Mouse (Mus musculus) liver, embryonic 14.5 days (tissue): ENCODE measurements around the gene Itga1. TPM values are rescaled to one million over a fixed set of nuclear protein-coding genes. Genes with fewer than 3 reads are reported as not detected.

Experiments used
- ATAC-seq: fragments of 200-750 bp; cut with Nextera tagmentation; 2 replicates; pipeline ENCODE4 v1.8.0; 2017; ENCODE audit warnings: moderate number of reproducible peaks, mild to moderate bottlenecking, moderate library complexity; ENCODE audit not compliant: insufficient read depth
- DNase-seq, 3 experiments: peaks; one replicate each; pipeline ENCODE4 v3.0.0-alpha.2; 2012 to 2013; ENCODE audit warnings: low read depth in 3 of 3, low spot score in 3 of 3
- H3K27ac ChIP-seq: fragments of 300-500 bp; sonication (generic); 2 replicates; pipeline ENCODE4 v1.5.1; 2014; ENCODE audit warnings: moderate library complexity, mild to moderate bottlenecking, control low read depth, inconsistent platforms
- H3K27me3 ChIP-seq: fragments of 300-500 bp; sonication (generic); 2 replicates; pipeline ENCODE4 v1.6.1; 2014; ENCODE audit warnings: mild to moderate bottlenecking, low read length, moderate library complexity; ENCODE audit not compliant: control insufficient read depth, insufficient read depth
- H3K36me3 ChIP-seq: fragments of 300-500 bp; sonication (generic); replicated peaks from 2 replicates; pipeline ENCODE4 v1.6.1; 2014; ENCODE audit warnings: low read depth; ENCODE audit not compliant: control insufficient read depth, insufficient read depth
- H3K4me1 ChIP-seq, 2 experiments: fragments of 200-500 bp in 1 of 2; fragments of 300-500 bp in 1 of 2; sonication (generic) in 1 of 2; replicated peaks; 2 replicates each; pipeline ENCODE4 v1.6.1; 2012 to 2014; ENCODE audit warnings: antibody characterized with exemption in 1 of 2, inconsistent platforms in 1 of 2, low read length in 1 of 2; ENCODE audit not compliant: control insufficient read depth in 2 of 2, insufficient read depth in 2 of 2
- H3K4me2 ChIP-seq: fragments of 300-500 bp; sonication (generic); 2 replicates; pipeline ENCODE4 v1.6.1; 2014; ENCODE audit warnings: low read depth, mild to moderate bottlenecking, control low read depth, moderate library complexity
- H3K4me3 ChIP-seq, 2 experiments: fragments of 200-500 bp in 1 of 2; fragments of 300-500 bp in 1 of 2; sonication (generic) in 1 of 2; 2 replicates each; pipeline ENCODE4 v1.5.1; 2012 to 2014; ENCODE audit warnings: low read depth in 2 of 2, low read length in 2 of 2, mild to moderate bottlenecking in 2 of 2, control low read depth in 1 of 2, inconsistent platforms in 1 of 2, moderate library complexity in 1 of 2; ENCODE audit not compliant: insufficient read depth in 1 of 2
- H3K9ac ChIP-seq: fragments of 300-500 bp; sonication (generic); replicated peaks from 2 replicates; pipeline ENCODE4 v1.6.1; 2014; ENCODE audit warnings: mild to moderate bottlenecking, control low read depth, moderate library complexity
- H3K9me3 ChIP-seq: fragments of 300-500 bp; sonication (generic); 2 replicates; pipeline ENCODE4 v1.6.1; 2016; ENCODE audit warnings: low read length, mixed read lengths; ENCODE audit not compliant: control insufficient read depth
- CTCF ChIP-seq: IDR thresholded peaks from 2 replicates; pipeline ENCODE4 v1.5.1; 2016; ENCODE audit warnings: antibody characterized with exemption, low read depth, control low read depth
- EP300 ChIP-seq: IDR thresholded peaks from 2 replicates; pipeline ENCODE4 v1.6.1; 2016; ENCODE audit warnings: antibody characterized with exemption, low read depth
- WGBS: fragments of 180-500 bp; shearing (Covaris S2); extraction: QIAGEN DNeasy Blood & Tissue Kit; methylation state at CpG from one replicate; pipeline ENCODE4 v1.1.7; 2014; ENCODE audit not compliant: insufficient replicate concordance; 5-methylcytosine and 5-hydroxymethylcytosine counted together
- polyA plus RNA-seq, 2 experiments: library from polyadenylated mRNA; depleted of rRNA in 1 of 2; stranded (reverse) in 1 of 2; unstranded in 1 of 2; fragments of >200 nt; fragmentation: Nextera tagmentation in 1 of 2; extraction: Ambion mirVana in 1 of 2; gene quantifications; 2 replicates each; pipeline versions ENCODE4 v1.2.1 to v1.2.3; 2012 to 2014

Gene Itga1
- polyA plus RNA-seq, 2 experiments: 0.94 to 2.8 TPM

DNA sequence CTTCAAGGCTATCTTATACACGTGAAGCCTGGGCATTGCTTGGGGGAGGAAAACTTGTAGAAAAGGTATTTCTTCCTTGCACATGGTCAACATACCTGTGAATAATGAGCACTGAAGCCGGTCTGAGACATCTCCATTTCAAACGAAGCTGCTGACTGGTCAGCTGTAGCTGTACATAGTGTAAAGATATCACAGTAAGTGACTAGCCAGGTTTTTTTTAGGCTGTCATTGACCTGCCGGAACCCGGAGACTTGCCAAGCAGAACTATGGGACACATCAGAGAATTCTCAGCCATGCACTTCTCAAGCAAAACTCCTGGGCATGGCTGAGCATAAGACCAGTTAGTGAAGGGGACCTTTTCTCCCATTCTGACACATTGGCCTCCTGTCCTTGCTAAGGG lies 99.6 kb downstream of the Itga1 start:
- Histone ChIP-seq H3K4me2 (no peak overlapping the region), H3K4me1 (no peaks in the 10 kb centered on the region), H3K9me3 (no peaks in the 10 kb centered on the region), H3K36me3 (no peaks in the 10 kb centered on the region), H3K9ac (no peak overlapping the region), H3K27me3 (no peaks in the 10 kb centered on the region), H3K4me3 (no peak overlapping the region), H3K27ac (no peak overlapping the region)
- ATAC-seq: no peak
- no peak for TF ChIP-seq CTCF
- TF ChIP-seq EP300: no peak
- DNase-seq: no peak
- 66% methylated on average over 5 of the region's 5 CpGs for WGBS

DNA sequence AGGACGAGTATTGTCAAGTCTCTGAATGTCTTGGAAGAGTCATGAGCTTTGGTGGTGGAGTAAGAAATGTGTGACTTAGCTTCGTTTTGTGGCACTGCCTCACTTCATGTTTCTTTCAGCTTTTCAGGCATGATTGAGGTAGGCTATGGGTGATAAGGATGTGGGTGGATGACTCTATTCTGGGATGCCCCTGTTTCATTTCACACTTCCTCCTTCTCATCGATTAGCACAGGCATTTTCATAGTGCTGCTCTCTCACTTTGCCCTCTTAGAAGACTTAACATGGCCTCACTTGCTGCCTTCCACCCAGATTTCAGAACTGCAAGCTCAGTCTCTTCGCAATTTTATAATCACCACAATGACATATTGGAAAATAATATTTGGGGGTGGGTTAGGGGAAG lies 102.2 kb downstream of the Itga1 start:
- Histone ChIP-seq H3K4me1 (no peaks in the 10 kb centered on the region), H3K27me3 (no peaks in the 10 kb centered on the region), H3K9me3 (no peaks in the 10 kb centered on the region), H3K27ac (no peak overlapping the region), H3K4me3 (no peak overlapping the region), H3K4me2 (no peak overlapping the region), H3K36me3 (no peaks in the 10 kb centered on the region), H3K9ac (no peak overlapping the region)
- DNase-seq (no peak), ATAC-seq (no peak)
- 39% methylated on average over 4 of the region's 4 CpGs for WGBS
- TF ChIP-seq CTCF (no peak), EP300 (no peak)

DNA sequence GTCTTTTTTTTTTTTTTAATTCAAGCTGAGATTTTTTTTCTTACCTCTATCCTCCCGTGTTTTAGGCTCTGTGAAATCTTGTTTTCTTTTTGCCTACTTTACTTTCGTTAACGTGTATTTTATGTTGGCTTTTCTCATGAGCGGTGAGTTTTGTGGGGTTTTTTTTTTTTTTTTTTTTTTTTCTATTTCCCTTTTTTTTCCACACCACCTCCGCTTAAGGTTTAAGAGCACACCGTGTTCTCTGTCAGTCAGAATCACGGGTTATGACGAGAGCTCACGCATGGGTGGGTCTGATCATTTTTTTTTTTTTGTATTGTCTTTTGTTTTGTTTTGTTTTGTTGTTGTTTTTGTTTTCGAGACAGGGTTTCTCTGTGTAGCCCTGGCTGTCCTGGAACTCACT lies 103.7 kb downstream of the Itga1 start:
- Histone ChIP-seq H3K27me3 (no peaks in the 10 kb centered on the region), H3K27ac (no peak overlapping the region), H3K4me1 (no peaks in the 10 kb centered on the region), H3K9me3 (no peaks in the 10 kb centered on the region), H3K4me2 (no peak overlapping the region), H3K36me3 (no peaks in the 10 kb centered on the region), H3K9ac (no peak overlapping the region), H3K4me3 (no peak overlapping the region)
- WGBS: 73% methylated on average over 10 of the region's 10 CpGs
- DNase-seq: no peak
- no peak for ATAC-seq
- TF ChIP-seq EP300 (no peak), CTCF (no peak)

GRCm38 (mm10) chr13:114992260-114993014 lies 109.3 kb downstream of the Itga1 start:
- Histone ChIP-seq H3K4me3 (no peak overlapping the region), H3K9ac (no peak overlapping the region), H3K27ac (no peak overlapping the region), H3K27me3 (no peaks in the 10 kb centered on the region), H3K36me3 (no peaks in the 10 kb centered on the region), H3K4me1 (no peaks in the 10 kb centered on the region), H3K9me3 (no peaks in the 10 kb centered on the region), H3K4me2 (no peak overlapping the region)
- TF ChIP-seq EP300 (no peak), CTCF (no peak)
- DNase-seq: no peak
- 64% methylated on average over 14 of the region's 14 CpGs for WGBS
- no peak for ATAC-seq

DNA sequence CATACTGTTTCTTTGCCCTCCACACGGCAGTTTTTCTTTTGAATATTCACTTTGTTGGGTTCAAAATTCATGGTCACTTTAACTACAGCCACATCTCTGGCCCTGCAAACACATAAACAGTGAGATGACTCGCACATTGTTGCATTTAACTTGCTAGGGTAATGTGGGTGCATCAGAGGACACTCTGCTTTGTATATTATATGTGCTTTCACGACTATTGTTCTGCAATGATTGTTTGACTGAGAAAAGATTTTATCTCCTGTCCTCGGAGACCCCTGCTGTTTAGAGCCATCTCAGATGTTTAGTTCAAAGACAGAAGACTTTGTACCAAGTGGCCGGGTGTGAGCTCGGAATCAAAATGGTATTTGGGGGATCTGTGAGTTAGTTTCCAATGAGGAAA lies 114.1 kb downstream of the Itga1 start:
- TF ChIP-seq CTCF (no peak), EP300 (no peak)
- Histone ChIP-seq H3K27ac (no peak overlapping the region), H3K9ac (no peak overlapping the region), H3K27me3 (no peaks in the 10 kb centered on the region), H3K4me2 (no peak overlapping the region), H3K4me1 (no peaks in the 10 kb centered on the region), H3K4me3 (no peak overlapping the region), H3K36me3 (no peaks in the 10 kb centered on the region), H3K9me3 (no peaks in the 10 kb centered on the region)
- no peak for DNase-seq
- ATAC-seq: no peak
- WGBS: 45% methylated on average over 6 of the region's 6 CpGs
